Mouse (Mus musculus): ENCODE measurements around the gene Vat1. TPM values are rescaled to one million over a fixed set of nuclear protein-coding genes. Genes with fewer than 3 reads are reported as not detected.
"Not testable (repeated sequence)": the region's sequence is repeated elsewhere in the genome, so short reads cannot be mapped to it uniquely, and the experiment has no call there.

Vat1 gene
- polyA plus RNA-seq (2017; shearing (Covaris generic)) = 1 to 10 TPM; 1.7 to 2.5 (median 1.9) TPM

GRCm38 (mm10) chr11:101465869-101466551 is at the start of gene Vat1:
TSS of gene Vat1 (minus strand) at chr11:101466230.
- peak; percentile 34 for ATAC-seq

- no peak for ATAC-seq
These were observed 41.1 kb upstream of the Vat1 start for GRCm38 (mm10) chr11:101507090-101507489.

- no peak for ATAC-seq
These were observed 40.3 kb upstream of the Vat1 start for GRCm38 (mm10) chr11:101506269-101506780.

GRCm38 (mm10) chr11:101486126-101486525 is 20.1 kb upstream of the Vat1 start:
- ATAC-seq = no peak

- no peak for ATAC-seq
These were observed 19.5 kb upstream of the Vat1 start for GRCm38 (mm10) chr11:101485509-101486028.

DNA sequence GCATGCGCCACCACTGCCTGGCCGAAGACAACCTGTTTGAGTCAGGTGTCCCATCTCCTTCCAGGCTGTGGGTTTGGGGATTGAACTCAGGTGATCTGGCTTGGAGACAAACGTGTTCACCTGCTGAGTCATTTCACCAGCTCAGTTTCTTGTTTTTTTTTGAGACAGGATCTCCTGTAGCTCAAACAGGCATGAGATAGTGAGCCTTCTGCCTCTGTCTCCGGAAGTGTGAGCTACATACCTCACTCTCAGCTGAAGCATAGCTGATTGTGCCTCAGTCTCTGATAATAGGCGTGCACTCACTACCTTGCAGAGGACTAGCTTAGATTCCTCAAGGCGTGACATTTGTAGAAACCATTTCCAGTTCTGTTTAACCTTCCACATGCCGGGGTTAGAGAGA is 18.8 kb upstream of the Vat1 start:
- no peak for ATAC-seq

- no peak for ATAC-seq
These were observed 18.2 kb upstream of the Vat1 start for GRCm38 (mm10) chr11:101484245-101484644.

DNA sequence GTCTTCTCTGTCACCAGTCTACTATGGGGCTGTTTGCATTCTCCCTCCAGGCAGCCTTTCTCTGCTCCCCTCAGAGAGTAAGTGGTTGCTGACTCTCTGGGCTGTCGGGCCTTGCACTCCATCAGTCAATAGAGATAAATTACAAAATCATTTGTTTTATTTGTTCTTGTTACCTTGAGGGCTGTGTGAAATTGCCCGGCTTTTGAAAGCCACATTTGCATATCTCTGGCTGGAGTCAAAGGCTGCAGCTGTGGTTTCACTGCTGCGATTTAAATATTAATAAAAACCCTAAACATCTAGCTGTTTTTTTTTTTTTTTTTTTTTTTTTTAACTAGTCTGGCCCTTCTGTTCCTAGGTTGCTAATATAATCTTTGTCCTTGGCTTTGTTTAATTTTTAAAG is 17.8 kb upstream of the Vat1 start:
- no peak for ATAC-seq

DNA sequence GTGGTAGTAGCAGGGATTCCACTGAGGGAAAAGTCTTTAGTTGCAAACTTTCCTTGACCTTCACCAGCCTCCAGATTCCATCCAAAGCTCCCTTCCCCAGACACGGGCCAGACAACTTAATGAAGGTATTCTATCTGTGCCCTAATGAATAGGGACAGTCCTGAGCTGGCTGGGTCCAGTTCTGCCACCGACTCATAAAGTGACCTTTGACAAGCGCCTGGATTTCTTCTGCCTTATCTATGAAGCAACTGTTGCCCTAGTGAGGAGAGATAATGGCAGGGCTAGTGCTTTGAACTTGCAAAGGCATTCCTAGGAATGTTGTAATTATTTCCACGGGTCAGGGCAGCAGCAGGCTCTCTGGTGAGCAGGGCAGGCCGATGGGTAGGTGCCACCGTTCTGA is 14.9 kb upstream of the Vat1 start:
- no peak for ATAC-seq

GRCm38 (mm10) chr11:101479171-101479635 is 13.2 kb upstream of the Vat1 start:
- no peak for ATAC-seq

- ATAC-seq = no peak
These were observed 11.7 kb upstream of the Vat1 start for GRCm38 (mm10) chr11:101477552-101478211.

GRCm38 (mm10) chr11:101477194-101477551 is 11.1 kb upstream of the Vat1 start:
- ATAC-seq = no peak

GRCm38 (mm10) chr11:101476361-101476760 is 10.3 kb upstream of the Vat1 start:
- ATAC-seq = not testable (repeated sequence)

GRCm38 (mm10) chr11:101474298-101474697 is 8.3 kb upstream of the Vat1 start:
- no peak for ATAC-seq

- ATAC-seq = not testable (repeated sequence)
These were observed 7.7 kb upstream of the Vat1 start for GRCm38 (mm10) chr11:101473686-101474085.

- no peak for ATAC-seq
These were observed 6.3 kb upstream of the Vat1 start for GRCm38 (mm10) chr11:101472336-101472735.

DNA sequence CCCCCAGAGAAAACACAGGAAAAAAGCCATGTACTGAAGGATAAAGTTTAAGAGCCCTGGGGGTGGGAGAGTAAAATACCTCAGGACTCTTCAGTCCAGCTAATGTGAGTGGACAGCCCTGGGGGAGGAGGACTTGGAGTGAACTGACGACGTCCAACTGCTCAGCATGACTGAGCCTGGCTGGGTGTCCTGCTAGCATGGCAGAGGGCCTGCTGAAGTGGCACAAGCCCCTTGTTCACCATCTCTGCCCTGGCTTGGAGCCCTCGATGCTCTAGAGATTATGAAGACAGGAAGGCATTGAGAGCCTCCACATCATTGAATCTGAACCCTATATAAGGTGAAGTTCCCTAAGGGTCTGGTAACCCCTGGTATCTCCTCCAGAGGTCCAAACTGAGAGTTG is 5.9 kb upstream of the Vat1 start:
- ATAC-seq = no peak

- ATAC-seq = no peak
These were observed 4.2 kb upstream of the Vat1 start for GRCm38 (mm10) chr11:101470206-101470605.

DNA sequence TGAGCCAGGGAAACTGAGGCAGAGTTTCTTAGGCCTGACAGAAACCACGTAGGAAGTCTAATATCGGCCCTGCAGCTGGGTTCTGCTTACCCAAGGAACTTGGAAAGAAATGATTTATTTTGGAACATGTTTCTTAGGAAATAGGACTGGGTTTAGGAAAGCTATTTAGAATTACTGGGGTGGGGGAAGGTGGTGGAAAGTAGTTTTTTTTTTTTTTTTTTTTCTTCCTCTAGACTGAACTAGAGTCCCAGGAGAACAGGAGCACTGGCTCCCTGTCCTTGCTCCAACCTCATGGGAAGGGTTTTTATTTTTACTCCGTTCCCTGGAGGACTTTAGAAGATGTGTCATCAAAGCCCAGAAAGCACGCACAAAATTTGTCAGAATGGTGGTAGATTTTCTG is 3.1 kb upstream of the Vat1 start:
- no peak for ATAC-seq

DNA sequence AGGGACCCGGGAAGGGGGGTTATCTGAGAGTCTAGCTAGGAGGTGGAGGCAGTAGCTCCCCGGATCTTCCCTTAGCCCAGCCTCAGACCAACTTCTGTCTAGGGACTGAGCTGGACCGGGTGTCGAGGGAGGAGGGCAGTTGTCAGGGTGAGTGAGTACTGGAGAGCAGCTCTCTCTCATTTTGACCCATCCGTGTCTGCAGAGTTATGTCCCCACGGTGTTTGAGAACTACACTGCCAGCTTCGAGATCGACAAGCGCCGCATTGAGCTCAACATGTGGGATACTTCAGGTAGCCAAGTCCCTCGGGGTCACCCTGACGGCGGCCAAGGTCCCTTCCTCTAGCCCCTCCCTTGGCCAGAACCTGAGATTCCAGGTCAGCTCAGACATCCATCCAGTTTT is 2.7 kb upstream of the Vat1 start:
- ATAC-seq = no peak

GRCm38 (mm10) chr11:101468263-101468688 is 2.2 kb upstream of the Vat1 start:
- ATAC-seq = no peak

DNA sequence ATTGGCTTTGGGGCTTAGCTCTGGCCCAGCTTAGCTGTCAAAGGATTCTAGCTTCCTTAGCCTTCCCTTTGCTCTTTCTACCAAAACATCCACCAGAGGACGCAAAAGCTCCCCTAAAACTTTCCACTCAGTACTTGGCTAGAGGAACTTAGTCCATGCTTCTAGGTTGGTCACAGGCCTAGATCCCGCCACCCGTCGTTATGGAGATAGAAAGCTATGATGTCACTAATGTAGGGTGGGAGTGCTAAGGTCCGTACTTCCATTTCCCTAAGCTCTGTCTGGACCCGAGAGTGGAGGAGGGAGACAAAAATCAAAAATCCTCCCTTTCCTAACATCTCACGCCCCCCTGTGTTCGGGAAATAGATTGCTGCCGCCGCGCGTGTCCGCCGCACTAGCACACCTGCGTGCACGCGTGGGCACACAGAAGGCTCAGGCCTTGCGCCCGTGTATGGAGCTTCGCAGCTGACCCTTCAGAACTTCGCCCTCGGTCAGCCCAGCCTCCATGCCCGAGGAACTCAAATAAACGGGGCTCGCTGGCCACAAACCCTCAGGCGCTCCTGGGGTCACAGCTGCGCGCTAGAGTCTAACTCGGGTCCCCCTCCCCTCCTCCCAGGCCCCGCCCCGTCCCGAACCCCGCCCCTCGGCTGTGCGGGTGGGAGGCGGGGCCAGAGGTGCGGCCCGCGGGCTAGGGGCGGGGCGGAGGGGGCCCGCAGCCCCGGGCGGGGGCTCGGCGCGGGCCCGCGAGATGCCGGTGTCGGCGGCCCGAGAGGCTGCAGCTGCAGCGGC is 1.6 kb upstream of the Vat1 start:
- peak; percentile 37 for ATAC-seq

- not testable (repeated sequence) for ATAC-seq
These were observed 521 bp upstream of the Vat1 start for GRCm38 (mm10) chr11:101466552-101466950.
